Mouse (Mus musculus) frontal cortex, postnatal 25 days (tissue): Measurements from ENCODE around the gene Oxsr1.
"Not testable (repeated sequence)": the region's sequence is repeated elsewhere in the genome, so short reads cannot be mapped to it uniquely, and the experiment has no call there.

Experiments
- DNase-seq, 2 experiments: peaks; one replicate each; pipeline ENCODE4 v3.0.0; 2022; ENCODE audit warnings: low spot score in 2 of 2

Oxsr1 gene

GRCm38 (mm10) chr9:119220249-119220648 lies 102.0 kb downstream of the Oxsr1 start:
- no peak for DNase-seq

GRCm38 (mm10) chr9:119219667-119220066 lies 102.6 kb downstream of the Oxsr1 start:
- DNase-seq = no peak

- not testable (repeated sequence) for DNase-seq
Measured at GRCm38 (mm10) chr9:119215341-119215740, 106.9 kb downstream of the Oxsr1 start.

GRCm38 (mm10) chr9:119214601-119215000 lies 107.6 kb downstream of the Oxsr1 start:
- DNase-seq = no peak

GRCm38 (mm10) chr9:119212996-119213395 lies 109.2 kb downstream of the Oxsr1 start:
- no peak for DNase-seq

- DNase-seq = no peak
Measured at GRCm38 (mm10) chr9:119208998-119209397, 113.2 kb downstream of the Oxsr1 start, which contains the start of gene Slc22a13. TSS of gene Slc22a13 (minus strand) at chr9:119209098.

GRCm38 (mm10) chr9:119207113-119207512 lies 115.1 kb downstream of the Oxsr1 start:
- no peak for DNase-seq

GRCm38 (mm10) chr9:119206666-119207065 lies 115.6 kb downstream of the Oxsr1 start:
- DNase-seq = no peak

GRCm38 (mm10) chr9:119205756-119206155 lies 116.5 kb downstream of the Oxsr1 start:
- no peak for DNase-seq

- no peak for DNase-seq
Measured at GRCm38 (mm10) chr9:119203617-119204016, 118.6 kb downstream of the Oxsr1 start.

GRCm38 (mm10) chr9:119201653-119202052 lies 120.6 kb downstream of the Oxsr1 start:
- DNase-seq = no peak

GRCm38 (mm10) chr9:119199151-119199861 lies 122.9 kb downstream of the Oxsr1 start:
- no peak for DNase-seq

GRCm38 (mm10) chr9:119192202-119192990 lies 129.8 kb downstream of the Oxsr1 start:
- no peak for DNase-seq
